Comparison of ENCODE assay signal across 10 mouse cellular contexts in genomic region chr9:100400366-100400765, GRCm38 (mm10).
DNase-seq lines count a peak whose midpoint lies in the region; ATAC-seq and TF ChIP-seq lines count a peak whose summit lies in the region.
"Had no signal": no experiment of that assay in that cellular context is flagged by ENCODE, and none has a peak within 500 bp of the region (broad histone marks: within the 10 kb centered on the region; RNA-seq: fewer than 3 reads in every experiment).

No protein-coding gene starts in this region.

- ATAC-seq in liver, embryonic 11.5 days (replicated peaks; ENCODE audit: low FRiP score) = no peak
- ATAC-seq in hematopoietic stem cell, adult 5-6 weeks (replicated peaks in 1 of 2; ENCODE audit: insufficient read depth in 1 of 2, low FRiP score in 2 of 2, low TSS enrichment in 1 of 2, low read depth in 1 of 2, poor library complexity in 2 of 2, severe bottlenecking in 2 of 2) = peak; percentile 91 to 93
- peak; percentile 45; the same call in 1 of the 2 replicates for ATAC-seq in monocyte, adult 5-6 weeks (replicated peaks; ENCODE audit: insufficient number of reproducible peaks, low FRiP score, low TSS enrichment, poor library complexity, severe bottlenecking)

- no peaks in the 10 kb centered on the region for H3K9me3 ChIP-seq in liver, embryonic 11.5 days (ENCODE audit: control insufficient read depth, low read length)
- H3K9me3 ChIP-seq: neural tube, embryonic 12.5 days had no signal

- TF ChIP-seq CTCF in liver, adult 2 months (IDR thresholded peaks at IDR 0.05; ENCODE audit: low read depth, low read length) = no peak

- no peaks in the 10 kb centered on the region for H3K4me1 ChIP-seq in liver, adult 2 months (ENCODE audit: control insufficient read depth, insufficient read depth, low read length)
- no peaks in the 10 kb centered on the region for H3K4me1 ChIP-seq in liver, embryonic 11.5 days (replicated peaks; ENCODE audit: control insufficient read depth, insufficient read depth, low read length)
- H3K4me1 ChIP-seq: neural tube, embryonic 12.5 days had no signal

- DNase-seq in liver, adult 2 months (ENCODE audit: extremely low read depth, low read depth, low spot score) = peak; percentile 34
- no peak for DNase-seq in liver, embryonic 11.5 days (ENCODE audit: low spot score)
- peak; percentile 38 for DNase-seq in Muller cell, postnatal 12 days (ENCODE audit: inconsistent ontology term)
- peak; percentile 85 for DNase-seq in embryo, embryonic 10 days (ENCODE audit: low spot score)
- DNase-seq in layer of hippocampus, postnatal 14 days (ENCODE audit: low spot score in 2 of 2) = peak; percentile 36 to 75
- DNase-seq in thymus, postnatal 36 days = peak; percentile 6 to 8

- 23% methylated on average over 8 of the region's 8 CpGs for WGBS in liver, adult 2 months
- 22% methylated on average over 8 of the region's 8 CpGs for WGBS in liver, embryonic 11.5 days

- H3K4me2 ChIP-seq in liver, embryonic 11.5 days = no peak overlapping the region
- H3K4me2 ChIP-seq: neural tube, embryonic 12.5 days had no signal

- TF ChIP-seq POLR2A in liver, adult 2 months (IDR thresholded peaks at IDR 0.05; ENCODE audit: extremely low read depth, insufficient read depth, low read length) = no peak

- H3K27ac ChIP-seq in liver, adult 2 months (replicated peaks; ENCODE audit: insufficient read depth, low read depth, low read length) = no peak overlapping the region
- H3K27ac ChIP-seq in liver, embryonic 11.5 days (ENCODE audit: low read depth, low read length) = no peak overlapping the region
- H3K27ac ChIP-seq: neural tube, embryonic 12.5 days had no signal

- H3K9ac ChIP-seq in liver, adult 2 months (ENCODE audit: low read depth, low read length) = no peak overlapping the region
- no peak overlapping the region for H3K9ac ChIP-seq in liver, embryonic 11.5 days (ENCODE audit: low read depth, low read length)
- H3K9ac ChIP-seq: neural tube, embryonic 12.5 days had no signal

- H3K36me3 ChIP-seq in liver, adult 2 months (ENCODE audit: control insufficient read depth, insufficient read depth, low read length) = no peaks in the 10 kb centered on the region
- no peaks in the 10 kb centered on the region for H3K36me3 ChIP-seq in liver, embryonic 11.5 days (ENCODE audit: control insufficient read depth, insufficient read depth, low read length)
- H3K36me3 ChIP-seq: neural tube, embryonic 12.5 days had no signal

- H3K27me3 ChIP-seq in liver, adult 2 months (ENCODE audit: control insufficient read depth, insufficient read depth, low read length) = no peaks in the 10 kb centered on the region
- no peaks in the 10 kb centered on the region for H3K27me3 ChIP-seq in liver, embryonic 11.5 days (replicated peaks; ENCODE audit: control insufficient read depth, insufficient read depth, low read length)
- H3K27me3 ChIP-seq: neural tube, embryonic 12.5 days had no signal

- no peak overlapping the region for H3K4me3 ChIP-seq in liver, adult 2 months (ENCODE audit: insufficient read depth, low read depth, low read length)
- no peak overlapping the region for H3K4me3 ChIP-seq in liver, embryonic 11.5 days (ENCODE audit: low read depth, low read length)
- H3K4me3 ChIP-seq: erythroblast, embryonic 14.5 days; neural tube, embryonic 12.5 days had no signal

- H3K79me2 ChIP-seq in liver, adult 2 months (ENCODE audit: control insufficient read depth, insufficient read depth, low read length) = no peaks in the 10 kb centered on the region
